Mouse (Mus musculus) MEL (cell line): ENCODE results near the gene Gm49387.

Experiments
- CTCF ChIP-seq, 3 experiments: IDR thresholded peaks in 2 of 3; conservative IDR thresholded peaks in 1 of 3; 2 replicates each; pipeline ENCODE4 v1.5.1; 2011 to 2012; ENCODE audit warnings: low read length in 3 of 3, low read depth in 2 of 3, mild to moderate bottlenecking in 2 of 3, improper control_type of control experiment in 1 of 3, inconsistent platforms in 1 of 3, mixed read lengths in 1 of 3, moderate library complexity in 1 of 3; ENCODE audit not compliant: control insufficient read depth in 1 of 3, insufficient read depth in 1 of 3, poor library complexity in 1 of 3, severe bottlenecking in 1 of 3
- E2F4 ChIP-seq: IDR thresholded peaks from 2 replicates; pipeline ENCODE4 v1.6.1; 2011; ENCODE audit warnings: low read depth, low read length, improper control_type of control experiment, borderline replicate concordance
- GATA1 ChIP-seq: IDR thresholded peaks from 2 replicates; pipeline ENCODE4 v1.6.1; 2011; ENCODE audit warnings: low read depth, low read length, improper control_type of control experiment
- NELFE ChIP-seq: IDR thresholded peaks from 2 replicates; pipeline ENCODE4 v1.6.1; 2011; ENCODE audit warnings: low read depth, low read length, improper control_type of control experiment
- POLR2A ChIP-seq, 2 experiments: IDR thresholded peaks; 2 replicates each; pipeline ENCODE4 v1.6.1; 2011 to 2012; ENCODE audit warnings: low read length in 2 of 2, mild to moderate bottlenecking in 2 of 2, control low read depth in 1 of 2, improper control_type of control experiment in 1 of 2, low read depth in 1 of 2, moderate library complexity in 1 of 2; ENCODE audit not compliant: control insufficient read depth in 1 of 2, insufficient read depth in 1 of 2, poor library complexity in 1 of 2
- POLR2AphosphoS2 ChIP-seq: IDR thresholded peaks from 2 replicates; pipeline ENCODE4 v1.6.1; 2011; ENCODE audit warnings: low read length, improper control_type of control experiment
- TAL1 ChIP-seq: IDR thresholded peaks from 2 replicates; pipeline ENCODE4 v1.6.1; 2012; ENCODE audit warnings: mild to moderate bottlenecking, inconsistent platforms, low read length, moderate library complexity, mixed read lengths
- UBTF ChIP-seq: IDR thresholded peaks from 2 replicates; pipeline ENCODE4 v1.6.1; 2012; ENCODE audit warnings: low read depth, mild to moderate bottlenecking, inconsistent platforms, low read length, improper control_type of control experiment, moderate library complexity, borderline replicate concordance; ENCODE audit not compliant: insufficient read depth
- ZC3H11A ChIP-seq: IDR thresholded peaks from 2 replicates; pipeline ENCODE4 v1.6.1; 2012; ENCODE audit warnings: low read depth, mild to moderate bottlenecking, inconsistent platforms, low read length, improper control_type of control experiment
- ZMIZ1 ChIP-seq: IDR thresholded peaks from 2 replicates; pipeline ENCODE4 v1.6.1; 2012; ENCODE audit warnings: low read depth, mild to moderate bottlenecking, inconsistent platforms, low read length, improper control_type of control experiment, moderate library complexity
- ZNF384 ChIP-seq: IDR thresholded peaks from 2 replicates; pipeline ENCODE4 v1.6.1; 2012; ENCODE audit warnings: low read depth, mild to moderate bottlenecking, inconsistent platforms, low read length, improper control_type of control experiment

- peak; percentile 73 for TF ChIP-seq ZC3H11A
- TF ChIP-seq ZNF384 = no peak
- TF ChIP-seq E2F4 = no peak
- peak; percentile 13; the same call in 1 of the 2 replicates for TF ChIP-seq GATA1
- peak; percentile 52 to 91 (median 84) for TF ChIP-seq CTCF (IDR thresholded peaks at IDR 0.05 in 2 of 3, conservative IDR thresholded peaks at IDR 0.05 in 1 of 3; ENCODE audit: control insufficient read depth in 1 of 3, insufficient read depth in 1 of 3, low read depth in 2 of 3, low read length in 3 of 3, poor library complexity in 1 of 3, severe bottlenecking in 1 of 3)
- TF ChIP-seq POLR2A (IDR thresholded peaks at IDR 0.05; ENCODE audit: control insufficient read depth in 1 of 2, insufficient read depth in 1 of 2, low read depth in 1 of 2, low read length in 2 of 2, poor library complexity in 1 of 2) = no peak
- no peak for TF ChIP-seq POLR2AphosphoS2
- no peak for TF ChIP-seq ZMIZ1
- no peak for TF ChIP-seq UBTF
- no peak for TF ChIP-seq NELFE
- no peak for TF ChIP-seq TAL1
Observed at GRCm38 (mm10) chr14:31644931-31645547, 4.4 kb upstream of the Gm49387 start.
